Mouse (Mus musculus) midbrain, postnatal 0 days (tissue): ENCODE results near the gene Cenpu. TPM values are rescaled to one million over a fixed set of nuclear protein-coding genes. Genes with fewer than 3 reads are reported as not detected.
A peak's percentile ranks its signal among the peaks of the same experiment; 100 is the strongest.

ENCODE experiments used
- ATAC-seq: fragments of 200-750 bp; cut with Nextera tagmentation; 2 replicates; pipeline ENCODE4 v1.8.0; 2017; ENCODE audit warnings: moderate number of reproducible peaks, mild to moderate bottlenecking, moderate TSS enrichment, moderate library complexity; ENCODE audit not compliant: low FRiP score
- DNase-seq: peaks from one replicate; pipeline ENCODE4 v3.0.0-alpha.2; 2015; ENCODE audit warnings: low spot score
- H3K27ac ChIP-seq: fragments of 300-500 bp; sonication (generic); 2 replicates; pipeline ENCODE4 v1.5.1; 2014; ENCODE audit warnings: low read depth, mild to moderate bottlenecking, low read length, mixed read lengths
- H3K27me3 ChIP-seq: fragments of 300-500 bp; sonication (generic); 2 replicates; pipeline ENCODE4 v1.6.1; 2014; ENCODE audit warnings: low read length, control low read depth, mixed read lengths; ENCODE audit not compliant: insufficient read depth
- H3K36me3 ChIP-seq: fragments of 300-500 bp; sonication (generic); 2 replicates; pipeline ENCODE4 v1.6.1; 2014; ENCODE audit warnings: low read length, control low read depth, mixed read lengths; ENCODE audit not compliant: insufficient read depth
- H3K4me1 ChIP-seq: fragments of 300-500 bp; sonication (generic); 2 replicates; pipeline ENCODE4 v1.6.1; 2014; ENCODE audit warnings: mild to moderate bottlenecking, control low read depth, antibody characterized with exemption, low read length, mixed read lengths; ENCODE audit not compliant: insufficient read depth
- H3K4me2 ChIP-seq: fragments of 300-500 bp; sonication (generic); 2 replicates; pipeline ENCODE4 v1.6.1; 2014; ENCODE audit warnings: low read depth, mild to moderate bottlenecking, low read length, mixed read lengths; ENCODE audit not compliant: poor library complexity, severe bottlenecking
- H3K4me3 ChIP-seq: fragments of 300-500 bp; sonication (generic); 2 replicates; pipeline ENCODE4 v1.5.1; 2014; ENCODE audit warnings: low read depth, mild to moderate bottlenecking, low read length, moderate library complexity
- H3K9ac ChIP-seq: fragments of 300-500 bp; sonication (generic); replicated peaks from 2 replicates; pipeline ENCODE4 v1.6.1; 2014; ENCODE audit warnings: mild to moderate bottlenecking, low read length, moderate library complexity, mixed read lengths; ENCODE audit not compliant: poor library complexity, severe bottlenecking
- H3K9me3 ChIP-seq: fragments of 300-500 bp; sonication (generic); 2 replicates; pipeline ENCODE4 v1.6.1; 2016; ENCODE audit warnings: low read length, control low read depth
- CTCF ChIP-seq: IDR thresholded peaks from 2 replicates; pipeline ENCODE4 v1.5.1; 2016; ENCODE audit warnings: antibody characterized with exemption, mild to moderate bottlenecking
- whole genome bisulfite sequencing: fragments of 180-500 bp; shearing (Covaris S2); extraction: QIAGEN DNeasy Blood & Tissue Kit; methylation state at CpG from one replicate; pipeline ENCODE4 v1.1.7; 2014; 5-methylcytosine and 5-hydroxymethylcytosine counted together
- polyA plus RNA-seq: library from polyadenylated mRNA; unstranded; fragments of >200 nt; fragmentation: Nextera tagmentation; extraction: Ambion mirVana; gene quantifications from 2 replicates; pipeline ENCODE4 v1.2.1, GENCODE M21; 2015
- total RNA-seq: library from RNA; depleted of rRNA; stranded (reverse); fragments of >200 nt; gene quantifications from 2 replicates; pipeline ENCODE4 v1.2.3, GENCODE M21; 2014

Gene Cenpu
- total and polyA plus RNA-seq, 2 experiments from 2014 or later: 2.9 to 6.6 TPM

DNA sequence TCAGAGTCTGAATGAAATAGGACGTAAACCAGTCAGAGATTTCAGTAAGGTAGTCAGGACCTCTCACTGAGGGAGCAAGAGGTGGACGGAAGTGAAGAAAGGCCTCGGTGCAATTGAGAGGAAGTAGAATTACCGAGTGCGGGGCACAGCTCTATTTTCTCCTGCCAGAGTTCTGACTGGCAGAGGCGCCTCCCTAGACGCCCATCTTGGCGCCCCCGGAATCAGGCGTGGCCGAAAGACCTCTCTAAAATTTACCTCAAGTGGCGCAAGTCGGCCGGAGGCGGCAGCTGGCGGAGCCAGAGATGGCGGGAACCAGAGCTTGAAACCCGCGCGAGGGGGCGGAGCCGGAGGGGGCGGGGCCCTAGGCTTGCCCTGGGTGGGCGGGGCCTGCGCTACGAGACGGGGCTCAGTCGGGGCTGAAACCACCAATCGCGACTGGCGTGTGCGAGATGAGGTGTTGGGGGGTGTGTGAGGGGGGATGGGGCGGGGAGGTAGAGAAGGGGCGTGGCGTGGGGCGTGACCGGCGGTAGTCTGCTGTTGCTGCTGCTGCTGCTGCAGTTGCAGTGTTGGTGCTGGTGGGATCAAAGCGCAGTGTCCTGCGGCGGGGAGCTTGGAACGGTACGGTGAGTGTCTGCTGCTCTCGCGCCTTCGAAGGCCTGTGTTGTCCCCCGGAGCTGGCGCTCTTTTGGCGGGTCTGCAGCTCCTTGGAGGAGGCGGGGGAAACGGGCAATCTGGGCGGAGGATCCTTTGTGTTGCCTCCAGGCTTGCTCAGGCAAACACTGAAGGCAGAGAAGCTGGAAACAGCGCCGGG lies 65.3 kb downstream of the Cenpu start, which contains the start of the genes Primpol and Casp3:
Gene Primpol, minus strand, starts transcription at position 334 of the 811 bp plus-strand sequence.
Gene Casp3, plus strand, starts transcription at position 413 of the 811 bp plus-strand sequence.
- Histone ChIP-seq H3K4me2 (peak within 1 kb of the TSS; percentile 87), H3K4me3 (peak within 1 kb of the TSS; percentile 84), H3K27ac (peak within 1 kb of the TSS; percentile 91), H3K9me3 (no peaks in the 10 kb centered on the region), H3K27me3 (no peaks in the 10 kb centered on the region), H3K9ac (peak within 1 kb of the TSS; percentile 99), H3K36me3 (no peaks in the 10 kb centered on the region), H3K4me1 (peaks cover 13% of the 10 kb centered on the region)
- ATAC-seq: peak; percentile 98
- WGBS: 1% methylated on average over 50 of the region's 54 CpGs
- peak; percentile 97 for DNase-seq
- no peak; the same call in 1 of the 2 replicates for TF ChIP-seq CTCF

DNA sequence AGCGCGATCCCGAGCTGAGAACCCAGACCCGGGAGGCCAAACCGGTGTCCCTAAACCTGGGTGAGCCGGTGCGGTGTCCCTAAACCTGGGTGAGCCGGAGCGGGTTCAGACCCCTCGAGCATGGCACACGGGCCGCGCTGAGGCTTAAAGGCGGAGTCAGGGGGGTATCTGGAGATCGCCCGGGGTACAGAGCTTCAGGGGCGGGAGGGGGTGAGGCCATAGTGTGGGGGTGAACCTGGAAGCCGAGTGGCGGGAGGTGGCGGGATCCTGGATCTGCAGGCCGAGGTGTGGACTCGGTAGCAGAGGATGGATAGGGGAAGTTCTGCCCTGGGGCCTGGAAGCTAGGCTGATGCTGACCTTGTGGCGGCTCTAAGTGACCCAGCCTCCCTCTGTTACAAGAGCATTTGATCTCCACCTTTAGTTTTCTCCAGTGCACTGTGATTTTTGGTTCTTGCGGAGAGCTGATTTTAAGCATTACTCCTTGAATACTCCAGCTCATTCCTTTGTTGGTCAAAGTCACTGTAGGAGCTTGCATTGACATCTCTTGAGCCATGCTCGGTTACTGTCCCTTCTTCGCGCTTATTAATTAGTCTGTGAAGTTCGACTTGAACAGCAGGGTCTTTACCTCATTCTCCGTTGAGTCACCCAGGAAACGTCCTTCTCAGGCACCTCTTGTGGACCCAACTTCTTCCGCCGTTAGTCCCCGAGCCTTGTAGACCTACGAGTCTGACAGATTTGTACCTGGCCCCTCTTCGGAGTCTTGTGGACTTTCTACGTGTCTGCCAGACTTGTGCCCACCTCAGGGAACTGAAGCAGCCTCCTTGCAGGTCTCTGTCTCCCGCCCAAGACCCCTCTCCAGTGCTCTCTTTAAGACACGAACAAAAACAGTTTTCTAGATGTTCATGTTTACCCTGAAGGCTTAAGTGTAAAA lies 66.1 kb downstream of the Cenpu start:
- no peaks in the 10 kb centered on the region for H3K9me3 ChIP-seq
- no peaks in the 10 kb centered on the region for H3K36me3 ChIP-seq
- peak overlapping the region; percentile 87 for H3K4me2 ChIP-seq
- peak overlapping the region; percentile 84 for H3K4me3 ChIP-seq
- ATAC-seq (peak; percentile 50), DNase-seq (no peak)
- WGBS: under 1% methylated on average over 38 of the region's 38 CpGs
- peaks cover 13% of the 10 kb centered on the region for H3K4me1 ChIP-seq
- no peaks in the 10 kb centered on the region for H3K27me3 ChIP-seq
- no peak for TF ChIP-seq CTCF
- H3K27ac ChIP-seq: peak overlapping the region; percentile 91
- H3K9ac ChIP-seq: peak overlapping the region; percentile 99

DNA sequence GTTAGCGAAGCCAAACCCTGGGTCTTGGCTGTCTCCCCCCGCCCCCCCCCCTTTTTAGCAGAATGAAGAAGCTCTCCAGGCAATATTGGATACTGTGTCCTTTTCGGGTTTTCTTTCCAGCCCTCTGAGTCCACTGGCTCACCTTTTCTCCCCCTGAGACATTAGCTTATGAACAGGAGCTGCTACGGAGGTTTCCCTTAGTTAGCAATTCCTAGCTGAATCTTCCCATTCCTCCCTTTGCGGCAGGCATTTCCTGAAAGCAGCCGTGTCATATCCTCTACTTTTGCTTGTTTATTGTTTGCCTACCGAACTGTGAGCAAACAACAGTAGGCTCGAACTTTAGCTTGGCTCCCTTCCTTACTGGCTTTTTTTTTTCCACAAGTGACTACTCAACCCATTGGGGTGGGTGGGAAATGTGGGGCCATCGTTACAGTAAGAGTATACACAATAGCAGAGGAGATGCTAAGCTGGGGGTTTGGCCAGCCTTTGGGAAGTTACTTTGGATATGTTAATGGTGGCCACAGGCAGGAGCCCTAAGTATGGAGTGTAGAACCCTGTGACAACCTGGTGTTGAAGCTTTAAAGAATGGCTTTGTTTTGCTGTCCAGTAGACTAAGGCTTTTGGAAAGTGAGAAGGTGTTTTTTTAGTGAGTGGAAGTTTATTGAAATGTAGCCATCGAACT lies 67.0 kb downstream of the Cenpu start:
- DNase-seq (no peak), ATAC-seq (no peak)
- Histone ChIP-seq H3K4me3 (peak overlapping the region; percentile 84), H3K4me2 (peak overlapping the region; percentile 87), H3K9me3 (no peaks in the 10 kb centered on the region), H3K9ac (peak overlapping the region; percentile 99), H3K27ac (no peak overlapping the region), H3K27me3 (no peaks in the 10 kb centered on the region), H3K36me3 (no peaks in the 10 kb centered on the region), H3K4me1 (peaks cover 13% of the 10 kb centered on the region)
- 1% methylated on average over 10 of the region's 10 CpGs for WGBS
- TF ChIP-seq CTCF: no peak

DNA sequence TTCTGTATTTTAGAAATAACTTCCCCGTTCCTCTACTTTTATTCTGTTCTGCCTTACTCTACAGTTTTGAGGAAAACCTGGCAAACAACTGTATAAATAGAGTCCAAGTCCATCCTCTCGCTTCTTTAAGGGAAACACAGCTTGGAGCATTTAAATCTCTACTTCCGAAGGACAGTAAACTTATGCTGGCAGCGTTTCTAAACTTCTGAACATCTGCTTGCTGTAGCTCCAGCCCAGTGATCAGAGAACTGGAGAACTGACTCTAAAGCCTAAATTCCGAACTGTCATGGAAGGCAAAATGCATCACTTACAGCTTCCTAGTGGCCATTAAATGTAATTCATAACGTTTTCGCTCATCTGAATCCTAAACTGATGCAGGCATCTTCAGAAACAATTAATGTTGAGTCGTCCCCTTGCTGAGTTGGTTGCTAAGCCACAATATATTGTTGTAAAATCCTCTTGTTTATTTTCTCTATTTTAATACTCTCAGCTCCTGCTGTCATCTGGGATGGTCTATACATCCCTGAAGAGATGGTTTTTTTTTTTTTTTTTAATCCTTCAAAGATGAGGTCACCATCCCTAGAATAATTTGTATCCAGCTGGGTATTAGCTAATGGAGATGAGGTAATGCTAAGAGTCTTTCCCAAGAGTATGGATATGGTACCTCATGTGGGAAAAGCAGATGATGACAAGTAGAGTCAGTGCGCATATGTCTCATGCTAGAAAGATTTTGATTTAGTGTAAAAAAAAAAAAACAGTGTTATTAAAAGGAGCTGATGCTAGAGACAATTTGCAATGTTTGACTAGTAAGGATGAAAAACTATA lies 70.8 kb downstream of the Cenpu start:
- ATAC-seq (no peak), DNase-seq (no peak)
- Histone ChIP-seq H3K4me3 (no peak overlapping the region), H3K4me2 (no peak overlapping the region), H3K4me1 (peaks cover 13% of the 10 kb centered on the region), H3K27me3 (no peaks in the 10 kb centered on the region), H3K9ac (no peak overlapping the region), H3K9me3 (no peaks in the 10 kb centered on the region), H3K36me3 (no peaks in the 10 kb centered on the region), H3K27ac (no peak overlapping the region)
- WGBS: 70% methylated on average over 9 of the region's 9 CpGs
- TF ChIP-seq CTCF: no peak

DNA sequence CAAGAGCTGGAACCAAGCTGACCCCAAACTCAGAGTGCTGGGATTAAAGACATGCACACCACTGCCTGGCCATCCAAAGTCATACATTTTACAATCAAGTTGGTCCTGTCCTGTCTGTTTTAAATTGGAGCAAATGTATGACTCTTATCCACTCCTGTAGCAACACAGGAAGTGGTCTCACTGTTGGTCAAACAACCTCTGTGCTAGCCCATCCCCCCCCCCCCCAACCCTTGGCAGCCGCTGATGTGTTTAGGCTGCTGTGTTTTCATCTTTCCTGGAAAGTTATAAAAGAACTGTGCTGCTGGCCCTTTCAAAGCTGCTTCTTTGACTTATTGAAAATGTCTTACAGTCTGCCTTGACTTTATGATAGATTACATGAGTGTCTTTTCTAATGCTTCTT lies 73.3 kb downstream of the Cenpu start:
- H3K27me3 ChIP-seq: no peaks in the 10 kb centered on the region
- H3K27ac ChIP-seq: no peak overlapping the region
- no peak overlapping the region for H3K9ac ChIP-seq
- WGBS: 64% methylated on average over 1 of the region's 1 CpGs
- H3K4me1 ChIP-seq: no peaks in the 10 kb centered on the region
- no peak for TF ChIP-seq CTCF
- no peaks in the 10 kb centered on the region for H3K9me3 ChIP-seq
- DNase-seq (no peak), ATAC-seq (no peak)
- no peaks in the 10 kb centered on the region for H3K36me3 ChIP-seq
- no peak overlapping the region for H3K4me3 ChIP-seq
- H3K4me2 ChIP-seq: no peak overlapping the region
